Mouse (Mus musculus): ENCODE results near the gene Atxn10. TPM values are rescaled to one million over a fixed set of nuclear protein-coding genes. Genes with fewer than 3 reads are reported as not detected.

The Atxn10 gene
- polyA plus RNA-seq, 1 experiment from 2014 or later = 548 TPM

- Histone ChIP-seq H3K9ac (ENCODE audit: low read depth, low read length) (no peak overlapping the region), H3K4me1 (ENCODE audit: control insufficient read depth, insufficient read depth, low read length) (peaks cover 55% of the 10 kb centered on the region), H3K9me3 (replicated peaks; ENCODE audit: control insufficient read depth, low read length, poor library complexity, severe bottlenecking) (no peaks in the 10 kb centered on the region), H3K36me3 (ENCODE audit: control insufficient read depth, insufficient read depth, low read length) (peaks cover 14% of the 10 kb centered on the region; the same call in 1 of the 2 replicates), H3K4me2 (ENCODE audit: low read length) (no peak overlapping the region), H3K4me3 (ENCODE audit: low read depth, low read length) (no peak overlapping the region), H3K27ac (ENCODE audit: low read length) (peak overlapping the region; percentile 66), H3K27me3 (ENCODE audit: control insufficient read depth, insufficient read depth, low read depth, low read length) (no peaks in the 10 kb centered on the region)
- 20% methylated on average over 13 of the region's 13 CpGs for WGBS
- no peak for ATAC-seq
These were observed 127.2 kb downstream of the Atxn10 start for GRCm38 (mm10) chr15:85463027-85463790.

DNA sequence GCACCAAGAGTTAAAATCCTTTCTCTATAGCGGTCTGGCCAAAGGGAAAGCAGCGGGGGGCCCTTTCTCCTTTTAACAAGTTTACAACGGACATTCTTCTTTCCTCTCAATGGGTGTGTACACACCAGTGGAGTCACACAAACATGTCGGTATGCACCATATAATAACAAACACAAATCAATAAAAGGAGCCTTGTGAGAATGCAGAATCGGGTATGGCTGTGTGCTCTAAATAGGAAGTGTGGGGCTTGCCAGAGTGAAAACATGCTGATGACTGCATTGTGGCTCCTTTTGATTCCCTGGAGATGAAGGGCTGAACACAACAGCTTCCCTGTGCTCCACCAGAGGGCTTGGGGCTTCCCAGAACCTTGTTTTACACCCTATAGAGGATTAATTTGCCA lies 128.1 kb downstream of the Atxn10 start:
- H3K4me1 ChIP-seq (ENCODE audit: control insufficient read depth, insufficient read depth, low read length) = peaks cover 46% of the 10 kb centered on the region
- peaks cover 14% of the 10 kb centered on the region; the same call in 1 of the 2 replicates for H3K36me3 ChIP-seq (ENCODE audit: control insufficient read depth, insufficient read depth, low read length)
- H3K4me2 ChIP-seq (ENCODE audit: low read length) = no peak overlapping the region
- no peak for ATAC-seq
- H3K27me3 ChIP-seq (ENCODE audit: control insufficient read depth, insufficient read depth, low read depth, low read length) = no peaks in the 10 kb centered on the region
- peak overlapping the region; percentile 24; the same call in 1 of the 2 replicates for H3K27ac ChIP-seq (ENCODE audit: low read length)
- no peak overlapping the region for H3K9ac ChIP-seq (ENCODE audit: low read depth, low read length)
- 10% methylated on average over 5 of the region's 5 CpGs for WGBS
- no peaks in the 10 kb centered on the region for H3K9me3 ChIP-seq (replicated peaks; ENCODE audit: control insufficient read depth, low read length, poor library complexity, severe bottlenecking)
- no peak overlapping the region for H3K4me3 ChIP-seq (ENCODE audit: low read depth, low read length)

DNA sequence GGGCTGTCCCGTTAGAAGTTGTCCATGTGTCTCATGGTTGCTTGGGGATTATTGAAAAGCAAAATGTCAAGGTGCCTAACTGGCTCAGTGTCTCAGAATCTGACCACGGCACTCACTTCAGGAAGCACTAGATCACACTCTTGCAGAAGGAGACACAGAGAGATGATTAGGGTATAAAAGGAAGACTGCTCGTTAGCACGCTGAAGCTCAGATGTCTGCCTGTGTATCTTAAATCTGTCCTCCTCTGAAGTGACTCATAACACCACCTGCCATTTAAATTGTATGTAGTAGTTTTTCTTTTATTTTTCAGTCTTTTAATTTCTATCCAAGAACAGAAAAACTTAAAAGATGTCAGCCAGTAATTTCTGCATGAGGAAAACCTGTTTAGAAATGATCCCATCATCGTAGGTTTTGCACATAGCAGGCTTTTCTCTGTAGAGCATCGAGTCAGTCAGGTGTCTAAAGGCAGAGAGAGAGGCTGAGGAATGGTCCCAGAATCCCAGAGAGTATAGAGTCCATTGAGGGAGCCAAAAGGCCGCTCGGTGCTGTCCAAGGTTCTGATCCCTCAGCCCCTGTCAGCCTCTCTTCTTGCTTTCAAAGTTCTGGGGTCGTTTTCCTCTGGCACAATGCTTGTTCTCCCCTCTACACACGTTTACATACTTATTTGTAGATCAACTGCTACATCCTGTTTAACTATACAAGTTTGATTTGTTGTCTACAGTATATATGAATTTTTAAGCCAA lies 128.9 kb downstream of the Atxn10 start:
- Histone ChIP-seq H3K36me3 (ENCODE audit: control insufficient read depth, insufficient read depth, low read length) (peaks cover 16% of the 10 kb centered on the region; the same call in 1 of the 2 replicates), H3K4me3 (ENCODE audit: low read depth, low read length) (no peak overlapping the region), H3K27me3 (ENCODE audit: control insufficient read depth, insufficient read depth, low read depth, low read length) (no peaks in the 10 kb centered on the region), H3K4me1 (ENCODE audit: control insufficient read depth, insufficient read depth, low read length) (peaks cover 38% of the 10 kb centered on the region), H3K9me3 (replicated peaks; ENCODE audit: control insufficient read depth, low read length, poor library complexity, severe bottlenecking) (no peaks in the 10 kb centered on the region), H3K4me2 (ENCODE audit: low read length) (no peak overlapping the region), H3K9ac (ENCODE audit: low read depth, low read length) (no peak overlapping the region), H3K27ac (ENCODE audit: low read length) (0 out of 2 replicates have a peak overlapping the region, but pooled peaks have one; percentile 24)
- 33% methylated on average over 10 of the region's 10 CpGs for WGBS
- no peak for ATAC-seq

- H3K27ac ChIP-seq (ENCODE audit: low read length) = no peak overlapping the region
- no peak overlapping the region for H3K9ac ChIP-seq (ENCODE audit: low read depth, low read length)
- no peaks in the 10 kb centered on the region for H3K27me3 ChIP-seq (ENCODE audit: control insufficient read depth, insufficient read depth, low read depth, low read length)
- H3K4me2 ChIP-seq (ENCODE audit: low read length) = no peak overlapping the region
- H3K9me3 ChIP-seq (replicated peaks; ENCODE audit: control insufficient read depth, low read length, poor library complexity, severe bottlenecking) = no peaks in the 10 kb centered on the region
- ATAC-seq = no peak
- H3K4me3 ChIP-seq (ENCODE audit: low read depth, low read length) = no peak overlapping the region
- 63% methylated on average over 5 of the region's 5 CpGs for WGBS
- peaks cover 27% of the 10 kb centered on the region for H3K4me1 ChIP-seq (ENCODE audit: control insufficient read depth, insufficient read depth, low read length)
- H3K36me3 ChIP-seq (ENCODE audit: control insufficient read depth, insufficient read depth, low read length) = peaks cover 16% of the 10 kb centered on the region; the same call in 1 of the 2 replicates
These were observed 130.5 kb downstream of the Atxn10 start for GRCm38 (mm10) chr15:85466456-85467067.

DNA sequence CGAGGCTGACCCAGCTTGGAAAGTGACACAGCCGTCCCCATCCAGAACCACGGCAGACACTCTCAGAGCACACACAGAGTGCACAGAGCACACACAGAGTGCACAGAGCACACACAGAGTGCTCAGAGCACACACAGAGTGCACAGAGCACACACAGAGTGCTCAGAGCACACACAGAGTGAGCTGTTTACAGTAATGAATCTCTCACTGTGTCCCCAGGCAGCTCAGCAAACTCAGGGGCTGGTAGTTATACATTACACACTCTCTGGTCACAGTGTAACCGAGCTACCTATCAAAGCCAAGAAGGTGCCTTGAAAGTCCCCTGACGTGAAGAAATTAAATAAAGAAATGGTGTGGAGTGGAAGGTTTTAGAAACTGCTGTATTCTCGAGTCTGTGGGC lies 133.4 kb downstream of the Atxn10 start:
- Histone ChIP-seq H3K9ac (ENCODE audit: low read depth, low read length) (no peak overlapping the region), H3K36me3 (ENCODE audit: control insufficient read depth, insufficient read depth, low read length) (peaks cover 7% of the 10 kb centered on the region), H3K9me3 (replicated peaks; ENCODE audit: control insufficient read depth, low read length, poor library complexity, severe bottlenecking) (no peaks in the 10 kb centered on the region), H3K27ac (ENCODE audit: low read length) (no peak overlapping the region), H3K4me1 (ENCODE audit: control insufficient read depth, insufficient read depth, low read length) (peaks cover 5% of the 10 kb centered on the region), H3K27me3 (ENCODE audit: control insufficient read depth, insufficient read depth, low read depth, low read length) (no peaks in the 10 kb centered on the region), H3K4me2 (ENCODE audit: low read length) (no peak overlapping the region), H3K4me3 (ENCODE audit: low read depth, low read length) (no peak overlapping the region)
- WGBS = 87% methylated on average over 6 of the region's 6 CpGs
- no peak for ATAC-seq

GRCm38 (mm10) chr15:85474697-85475096 lies 138.7 kb downstream of the Atxn10 start:
- Histone ChIP-seq H3K27ac (ENCODE audit: low read length) (no peak overlapping the region), H3K36me3 (ENCODE audit: control insufficient read depth, insufficient read depth, low read length) (no peaks in the 10 kb centered on the region; the same call in none of the 2 replicates), H3K27me3 (ENCODE audit: control insufficient read depth, insufficient read depth, low read depth, low read length) (no peaks in the 10 kb centered on the region), H3K9me3 (replicated peaks; ENCODE audit: control insufficient read depth, low read length, poor library complexity, severe bottlenecking) (no peaks in the 10 kb centered on the region), H3K4me2 (ENCODE audit: low read length) (no peak overlapping the region), H3K9ac (ENCODE audit: low read depth, low read length) (no peak overlapping the region), H3K4me1 (ENCODE audit: control insufficient read depth, insufficient read depth, low read length) (no peaks in the 10 kb centered on the region), H3K4me3 (ENCODE audit: low read depth, low read length) (no peak overlapping the region)
- ATAC-seq = no peak
- WGBS = 70% methylated on average over 3 of the region's 3 CpGs

DNA sequence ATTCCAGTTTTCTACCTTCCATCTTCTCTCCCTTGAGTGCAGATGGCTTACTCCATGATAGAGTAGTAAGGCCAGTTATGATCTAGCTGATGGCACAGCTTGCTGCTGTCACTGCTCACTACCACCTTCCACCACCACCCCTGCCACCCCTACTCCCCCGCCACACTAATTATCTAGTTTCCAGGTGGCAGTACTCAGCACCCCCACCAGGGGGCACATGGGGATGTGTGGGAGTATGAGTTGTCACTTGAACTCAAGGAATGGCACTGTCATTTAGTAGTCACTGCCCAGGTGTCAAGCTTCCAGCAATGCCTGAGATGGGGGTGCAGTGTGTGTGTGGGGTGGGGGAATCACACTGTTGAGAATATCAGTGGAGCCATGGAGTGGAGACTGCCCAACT lies 141.5 kb downstream of the Atxn10 start:
- H3K27me3 ChIP-seq (ENCODE audit: control insufficient read depth, insufficient read depth, low read depth, low read length) = no peaks in the 10 kb centered on the region
- H3K9me3 ChIP-seq (replicated peaks; ENCODE audit: control insufficient read depth, low read length, poor library complexity, severe bottlenecking) = no peaks in the 10 kb centered on the region
- no peak overlapping the region for H3K4me3 ChIP-seq (ENCODE audit: low read depth, low read length)
- no peak overlapping the region for H3K4me2 ChIP-seq (ENCODE audit: low read length)
- ATAC-seq = no peak
- no peak overlapping the region for H3K9ac ChIP-seq (ENCODE audit: low read depth, low read length)
- peaks cover 3% of the 10 kb centered on the region; the same call in 1 of the 2 replicates for H3K4me1 ChIP-seq (ENCODE audit: control insufficient read depth, insufficient read depth, low read length)
- WGBS = 33% methylated on average over 1 of the region's 1 CpGs
- H3K36me3 ChIP-seq (ENCODE audit: control insufficient read depth, insufficient read depth, low read length) = no peaks in the 10 kb centered on the region; the same call in 1 of the 2 replicates
- H3K27ac ChIP-seq (ENCODE audit: low read length) = no peak overlapping the region

DNA sequence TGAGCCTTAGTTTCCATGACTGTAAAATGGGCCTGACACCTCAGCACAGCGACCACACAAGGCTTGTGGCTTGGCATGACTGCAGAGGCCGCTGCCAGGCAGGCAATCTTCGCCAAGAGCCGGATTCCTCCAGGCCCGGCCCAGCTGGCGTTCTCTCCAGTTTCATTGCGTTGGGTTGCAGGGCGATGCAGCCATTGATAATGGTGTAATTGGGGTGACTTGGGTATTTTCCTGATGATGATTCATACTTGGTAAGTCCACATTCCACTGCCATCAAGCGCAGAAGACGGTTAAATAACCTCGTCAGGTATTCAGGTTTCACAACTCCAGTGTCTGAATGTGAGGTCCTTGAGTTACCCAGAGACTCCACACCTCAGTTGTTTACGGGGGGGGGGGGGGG lies 143.3 kb downstream of the Atxn10 start:
- H3K4me1 ChIP-seq (ENCODE audit: control insufficient read depth, insufficient read depth, low read length) = peaks cover 3% of the 10 kb centered on the region; the same call in 1 of the 2 replicates
- no peaks in the 10 kb centered on the region for H3K9me3 ChIP-seq (replicated peaks; ENCODE audit: control insufficient read depth, low read length, poor library complexity, severe bottlenecking)
- H3K27me3 ChIP-seq (ENCODE audit: control insufficient read depth, insufficient read depth, low read depth, low read length) = no peaks in the 10 kb centered on the region; the same call in 1 of the 2 replicates
- no peak overlapping the region for H3K4me2 ChIP-seq (ENCODE audit: low read length)
- no peaks in the 10 kb centered on the region; the same call in 1 of the 2 replicates for H3K36me3 ChIP-seq (ENCODE audit: control insufficient read depth, insufficient read depth, low read length)
- no peak overlapping the region for H3K27ac ChIP-seq (ENCODE audit: low read length)
- H3K4me3 ChIP-seq (ENCODE audit: low read depth, low read length) = no peak overlapping the region
- 90% methylated on average over 11 of the region's 12 CpGs for WGBS
- ATAC-seq = no peak
- no peak overlapping the region for H3K9ac ChIP-seq (ENCODE audit: low read depth, low read length)

Measured in midbrain, embryonic 16.5 days (tissue).